Mouse (Mus musculus) adrenal gland, adult (tissue): ENCODE data around the gene Hspa1l.

Source experiments
- DNase-seq, 2 experiments: peaks; one replicate each; pipeline ENCODE4 v3.0.0; 2022 to 2023; ENCODE audit warnings: low spot score in 1 of 2; ENCODE audit not compliant: inconsistent age in 2 of 2

Hspa1l gene

GRCm38 (mm10) chr17:35021842-35022477 is 49.5 kb downstream of the Hspa1l start:
- peak in 1 of 2 experiments; percentile 46 for DNase-seq

GRCm38 (mm10) chr17:35022541-35023060 is 50.1 kb downstream of the Hspa1l start:
- DNase-seq, result no peak

- DNase-seq, result no peak
Observed at GRCm38 (mm10) chr17:35023221-35023620, 50.7 kb downstream of the Hspa1l start.

GRCm38 (mm10) chr17:35023756-35024155 is 51.3 kb downstream of the Hspa1l start:
- DNase-seq, result no peak

GRCm38 (mm10) chr17:35024261-35024660 is 51.8 kb downstream of the Hspa1l start:
- no peak for DNase-seq

- DNase-seq, result no peak
Observed at GRCm38 (mm10) chr17:35024691-35025488, 52.4 kb downstream of the Hspa1l start.

GRCm38 (mm10) chr17:35026206-35026605 is 53.7 kb downstream of the Hspa1l start:
- DNase-seq, result no peak

- DNase-seq, result no peak
Observed at GRCm38 (mm10) chr17:35027277-35028068, 55.0 kb downstream of the Hspa1l start, which contains the start of gene Sapcd1. Gene Sapcd1 (minus strand): TSS chr17:35028016.

- DNase-seq, result no peak
Observed at GRCm38 (mm10) chr17:35028315-35028714, 55.8 kb downstream of the Hspa1l start.
